Mouse (Mus musculus) lung, postnatal 0 days (tissue): ENCODE data around the gene Ska2. TPM values are rescaled to one million over a fixed set of nuclear protein-coding genes. Genes with fewer than 3 reads are reported as not detected.
A peak's percentile ranks its signal among the peaks of the same experiment; 100 is the strongest.

Experiments used
- ATAC-seq: fragments of 200-750 bp; cut with Nextera tagmentation; 2 replicates; pipeline ENCODE4 v1.8.0; 2017; ENCODE audit warnings: moderate library complexity
- DNase-seq: peaks from one replicate; pipeline ENCODE4 v3.0.0-alpha.2; 2016; ENCODE audit warnings: low spot score
- H3K27ac ChIP-seq: fragments of 300-500 bp; sonication (generic); 2 replicates; pipeline ENCODE4 v1.5.1; 2014; ENCODE audit warnings: antibody characterized with exemption, mild to moderate bottlenecking, low read length, mixed read lengths
- H3K27me3 ChIP-seq: fragments of 300-500 bp; sonication (generic); replicated peaks from 2 replicates; pipeline ENCODE4 v1.6.1; 2014; ENCODE audit warnings: low read length, mixed read lengths; ENCODE audit not compliant: insufficient read depth
- H3K36me3 ChIP-seq: fragments of 300-500 bp; sonication (generic); 2 replicates; pipeline ENCODE4 v1.6.1; 2014; ENCODE audit warnings: low read length, mixed read lengths; ENCODE audit not compliant: insufficient read depth
- H3K4me1 ChIP-seq: fragments of 300-500 bp; sonication (generic); 2 replicates; pipeline ENCODE4 v1.6.1; 2014; ENCODE audit warnings: antibody characterized with exemption, low read depth, low read length, mixed read lengths; ENCODE audit not compliant: insufficient read depth
- H3K4me2 ChIP-seq: fragments of 300-500 bp; sonication (generic); replicated peaks from 2 replicates; pipeline ENCODE4 v1.6.1; 2014; ENCODE audit warnings: low read depth, mild to moderate bottlenecking, low read length, moderate library complexity, mixed read lengths
- H3K4me3 ChIP-seq: fragments of 300-500 bp; sonication (generic); 2 replicates; pipeline ENCODE4 v1.5.1; 2014; ENCODE audit warnings: low read depth, low read length
- H3K9ac ChIP-seq: fragments of 300-500 bp; sonication (generic); replicated peaks from 2 replicates; pipeline ENCODE4 v1.6.1; 2014; ENCODE audit warnings: low read depth, mild to moderate bottlenecking
- H3K9me3 ChIP-seq: fragments of 300-500 bp; sonication (generic); 2 replicates; pipeline ENCODE4 v1.6.1; 2016; ENCODE audit warnings: low read length, mixed read lengths
- CTCF ChIP-seq: IDR thresholded peaks from 2 replicates; pipeline ENCODE4 v1.5.1; 2016; ENCODE audit warnings: antibody characterized with exemption, mild to moderate bottlenecking
- EP300 ChIP-seq: IDR thresholded peaks from 2 replicates; pipeline ENCODE4 v1.6.1; 2016; ENCODE audit warnings: antibody characterized with exemption, mild to moderate bottlenecking, control low read depth
- WGBS: fragments of 180-500 bp; shearing (Covaris S2); extraction: QIAGEN DNeasy Blood & Tissue Kit; methylation state at CpG from one replicate; pipeline ENCODE4 v1.1.7; 2014; 5-methylcytosine and 5-hydroxymethylcytosine counted together
- polyA plus RNA-seq: library from polyadenylated mRNA; unstranded; fragments of >200 nt; fragmentation: Nextera tagmentation; extraction: Ambion mirVana; gene quantifications from 2 replicates; pipeline ENCODE4 v1.2.1, GENCODE M21; 2015

The Ska2 gene
- polyA plus RNA-seq, 1 experiment from 2014 or later: 12.7 TPM

DNA sequence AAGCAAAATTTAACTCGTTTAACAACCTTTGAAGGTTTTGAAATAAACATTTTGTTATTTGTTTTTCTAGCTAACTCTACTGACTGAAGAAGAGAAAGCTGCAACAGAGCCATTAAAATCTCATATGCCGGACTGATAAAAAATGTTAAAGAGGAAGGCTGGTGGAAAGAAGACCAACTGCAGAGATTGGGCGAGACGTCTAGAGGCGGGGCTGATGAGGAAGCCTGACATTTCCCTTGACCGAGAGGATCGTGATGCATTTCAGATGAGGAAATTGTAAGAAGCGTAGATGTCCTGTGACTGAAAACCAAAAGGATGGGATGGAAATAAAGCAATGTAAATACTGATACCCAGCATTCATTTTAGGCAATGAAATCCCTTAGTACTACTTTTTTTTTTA is 12.8 kb downstream of the Ska2 start:
- no peak for TF ChIP-seq EP300
- no peak for TF ChIP-seq CTCF
- WGBS: 59% methylated on average over 8 of the region's 8 CpGs
- Histone ChIP-seq H3K9ac (no peak overlapping the region), H3K4me1 (no peaks in the 10 kb centered on the region), H3K27me3 (no peaks in the 10 kb centered on the region), H3K36me3 (peaks cover 8% of the 10 kb centered on the region; the same call in 1 of the 2 replicates), H3K4me3 (no peak overlapping the region), H3K27ac (no peak overlapping the region), H3K4me2 (no peak overlapping the region), H3K9me3 (no peaks in the 10 kb centered on the region)
- ATAC-seq (no peak), DNase-seq (peak; percentile 8)

GRCm38 (mm10) chr11:87125562-87125961 is 16.5 kb downstream of the Ska2 start:
- whole genome bisulfite sequencing: 44% methylated on average over 4 of the region's 4 CpGs
- Histone ChIP-seq H3K4me3 (no peak overlapping the region), H3K4me2 (no peak overlapping the region), H3K36me3 (peaks cover 8% of the 10 kb centered on the region; the same call in 1 of the 2 replicates), H3K9ac (no peak overlapping the region), H3K4me1 (peaks cover 4% of the 10 kb centered on the region; the same call in 1 of the 2 replicates), H3K27ac (no peak overlapping the region), H3K9me3 (no peaks in the 10 kb centered on the region), H3K27me3 (no peaks in the 10 kb centered on the region)
- DNase-seq (no peak), ATAC-seq (no peak)
- TF ChIP-seq CTCF (no peak), EP300 (no peak)

DNA sequence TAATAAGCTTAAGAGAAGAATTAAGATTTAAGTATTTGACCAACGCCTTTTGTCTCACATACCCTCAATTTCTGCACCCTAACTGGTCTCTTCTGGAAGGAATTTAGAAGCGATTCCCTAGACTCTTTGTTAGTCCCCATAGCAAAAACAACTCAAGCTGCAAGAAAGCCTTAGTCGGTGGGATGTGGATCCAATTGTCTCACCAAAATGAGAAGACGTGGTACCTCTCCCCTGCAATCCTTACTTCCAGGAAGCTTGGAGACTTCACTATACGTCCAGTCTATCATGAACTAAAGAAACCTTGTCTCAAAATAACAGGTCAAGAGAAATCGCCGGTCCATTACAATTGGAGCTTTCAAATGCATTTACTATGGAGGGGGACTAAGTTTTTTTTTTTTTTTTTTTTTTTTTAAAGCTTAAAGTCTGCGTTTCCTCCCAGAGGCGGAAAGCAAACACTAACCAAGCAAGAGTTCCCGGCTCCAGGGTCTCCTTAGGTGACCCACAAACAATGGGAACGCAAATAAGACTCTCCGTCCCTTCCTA is 17.3 kb downstream of the Ska2 start:
- no peaks in the 10 kb centered on the region for H3K27me3 ChIP-seq
- H3K9me3 ChIP-seq: no peaks in the 10 kb centered on the region

GRCm38 (mm10) chr11:87126824-87127816 is 18.1 kb downstream of the Ska2 start, which contains the start of gene Trim37:
Gene Trim37, plus strand, starts transcription at chr11:87127077.
- Histone ChIP-seq H3K36me3 (peaks cover 8% of the 10 kb centered on the region; the same call in 1 of the 2 replicates), H3K27ac (peak within 1 kb of the TSS; percentile 79), H3K9ac (peak within 1 kb of the TSS; percentile 64), H3K4me2 (peak within 1 kb of the TSS; percentile 96), H3K27me3 (no peaks in the 10 kb centered on the region), H3K9me3 (no peaks in the 10 kb centered on the region), H3K4me3 (peak within 1 kb of the TSS; percentile 91), H3K4me1 (peaks cover 4% of the 10 kb centered on the region; the same call in 1 of the 2 replicates)
- under 1% methylated on average over 94 of the region's 105 CpGs for WGBS
- ATAC-seq: peak; percentile 95
- peak; percentile 96 for DNase-seq
- no peak for TF ChIP-seq CTCF
- TF ChIP-seq EP300: no peak

More for the DNA sequence above, 17.3 kb downstream of the Ska2 start:
- ATAC-seq: no peak
- TF ChIP-seq CTCF (no peak), EP300 (no peak)
- 2% methylated on average over 12 of the region's 12 CpGs for WGBS
- peak; percentile 16 for DNase-seq
- Histone ChIP-seq H3K9ac (peak overlapping the region; percentile 64; the same call in 1 of the 2 replicates), H3K36me3 (peaks cover 8% of the 10 kb centered on the region; the same call in 1 of the 2 replicates), H3K4me3 (peak overlapping the region; percentile 91), H3K4me2 (peak overlapping the region; percentile 96), H3K27ac (peak overlapping the region; percentile 79), H3K4me1 (peaks cover 4% of the 10 kb centered on the region; the same call in 1 of the 2 replicates)

- no peaks in the 10 kb centered on the region for H3K4me1 ChIP-seq
- ATAC-seq: no peak
- H3K27me3 ChIP-seq: no peaks in the 10 kb centered on the region
- WGBS: 84% methylated on average over 4 of the region's 4 CpGs
- no peak overlapping the region for H3K4me2 ChIP-seq
- no peak overlapping the region for H3K9ac ChIP-seq
- DNase-seq: no peak
- no peak for TF ChIP-seq CTCF
- no peak for TF ChIP-seq EP300
- no peak overlapping the region for H3K4me3 ChIP-seq
- no peaks in the 10 kb centered on the region for H3K9me3 ChIP-seq
- no peak overlapping the region for H3K27ac ChIP-seq
- H3K36me3 ChIP-seq: no peaks in the 10 kb centered on the region
These were observed 27.2 kb downstream of the Ska2 start for GRCm38 (mm10) chr11:87136233-87136632.

GRCm38 (mm10) chr11:87158012-87158411 is 49.0 kb downstream of the Ska2 start:
- WGBS: 79% methylated on average over 2 of the region's 2 CpGs
- Histone ChIP-seq H3K9ac (no peak overlapping the region), H3K27ac (no peak overlapping the region), H3K9me3 (no peaks in the 10 kb centered on the region), H3K36me3 (no peaks in the 10 kb centered on the region), H3K4me2 (no peak overlapping the region), H3K27me3 (no peaks in the 10 kb centered on the region), H3K4me1 (no peaks in the 10 kb centered on the region), H3K4me3 (no peak overlapping the region)
- DNase-seq (no peak), ATAC-seq (no peak)
- TF ChIP-seq EP300 (no peak), CTCF (no peak)
